Mouse (Mus musculus) erythroblast, embryonic 14.5 days (primary cell): Measurements from ENCODE around the gene Larp1b.

ENCODE experiments used
- GATA1 ChIP-seq: IDR thresholded peaks from 2 replicates; pipeline ENCODE4 v1.6.1; 2012; ENCODE audit warnings: low read length, inconsistent platforms, mixed read lengths
- TAL1 ChIP-seq: IDR thresholded peaks from 3 replicates; pipeline ENCODE4 v1.6.1; 2012; ENCODE audit warnings: low read length, inconsistent platforms, mixed read lengths

- no peak for TF ChIP-seq GATA1
- no peak for TF ChIP-seq TAL1
These were observed 11.0 kb upstream of the Larp1b start for GRCm38 (mm10) chr3:40938592-40938991.
